Mouse (Mus musculus): ENCODE data around the gene Rad51b.

Gene Rad51b

DNA sequence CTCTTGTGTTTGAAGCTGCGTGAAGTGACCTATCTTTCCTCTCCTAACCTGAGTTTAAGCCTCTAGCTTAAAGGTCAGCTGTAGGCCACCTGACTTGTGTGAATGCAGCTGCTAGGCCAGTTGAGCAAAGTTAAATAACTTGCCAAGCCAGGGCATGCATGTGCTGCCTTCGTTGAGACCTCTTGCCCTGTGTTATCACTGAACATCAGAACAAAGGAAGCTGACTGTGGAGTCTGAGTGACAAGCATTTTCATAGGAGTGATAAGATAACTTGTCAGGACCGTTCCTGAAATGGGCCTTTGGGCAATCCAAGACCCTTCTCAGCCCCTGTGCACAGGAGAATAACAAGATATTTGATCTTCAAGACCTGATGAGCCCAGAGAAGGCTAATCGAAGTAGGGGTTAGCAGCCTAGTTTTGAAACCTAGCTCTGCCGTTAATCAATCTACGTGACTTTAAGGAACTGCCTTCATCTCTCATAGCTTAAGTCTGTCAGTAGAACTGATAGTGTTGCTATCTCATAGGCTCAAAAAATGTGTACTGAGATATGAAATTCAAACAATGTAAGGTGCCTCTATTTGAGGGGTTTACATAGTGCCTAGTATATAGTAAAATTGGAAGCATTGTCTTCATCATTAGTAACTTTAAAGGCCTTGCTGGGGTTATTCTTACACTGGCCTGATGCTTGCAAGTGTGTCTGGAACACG, 465.6 kb downstream of the Rad51b start:
- Histone ChIP-seq H3K27me3 (ENCODE audit: control insufficient read depth, insufficient read depth, low read length, poor library complexity, severe bottlenecking) (no peaks in the 10 kb centered on the region), H3K36me3 (ENCODE audit: control insufficient read depth, insufficient read depth, low read length, poor library complexity, severe bottlenecking) (no peaks in the 10 kb centered on the region)
- DNase-seq (ENCODE audit: low read depth, low spot score) = no peak

DNA sequence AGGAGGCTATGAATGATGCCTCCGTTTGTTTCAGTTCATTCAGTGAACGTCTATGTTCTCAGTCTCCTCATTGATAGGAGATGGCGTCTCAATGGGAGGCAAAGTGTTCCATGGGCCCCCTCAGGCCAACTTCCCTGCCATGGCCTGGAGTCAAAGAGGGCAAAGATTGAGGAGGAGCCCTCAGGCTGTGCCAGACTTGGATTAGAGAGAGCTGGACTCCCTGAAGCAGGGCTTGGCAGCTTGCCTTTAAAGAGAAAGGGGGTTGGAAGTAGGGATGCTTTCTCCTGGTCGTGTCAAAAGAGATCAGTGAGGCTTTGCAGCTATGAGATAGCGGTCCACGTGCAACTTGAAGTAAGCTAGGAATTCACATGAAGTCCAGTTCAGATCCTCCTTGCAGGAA, 469.0 kb downstream of the Rad51b start:
- H3K36me3 ChIP-seq (ENCODE audit: control insufficient read depth, insufficient read depth, low read length, poor library complexity, severe bottlenecking) = no peaks in the 10 kb centered on the region
- no peak for DNase-seq (ENCODE audit: low read depth, low spot score)
- no peaks in the 10 kb centered on the region; the same call in 1 of the 2 replicates for H3K27me3 ChIP-seq (ENCODE audit: control insufficient read depth, insufficient read depth, low read length, poor library complexity, severe bottlenecking)

DNA sequence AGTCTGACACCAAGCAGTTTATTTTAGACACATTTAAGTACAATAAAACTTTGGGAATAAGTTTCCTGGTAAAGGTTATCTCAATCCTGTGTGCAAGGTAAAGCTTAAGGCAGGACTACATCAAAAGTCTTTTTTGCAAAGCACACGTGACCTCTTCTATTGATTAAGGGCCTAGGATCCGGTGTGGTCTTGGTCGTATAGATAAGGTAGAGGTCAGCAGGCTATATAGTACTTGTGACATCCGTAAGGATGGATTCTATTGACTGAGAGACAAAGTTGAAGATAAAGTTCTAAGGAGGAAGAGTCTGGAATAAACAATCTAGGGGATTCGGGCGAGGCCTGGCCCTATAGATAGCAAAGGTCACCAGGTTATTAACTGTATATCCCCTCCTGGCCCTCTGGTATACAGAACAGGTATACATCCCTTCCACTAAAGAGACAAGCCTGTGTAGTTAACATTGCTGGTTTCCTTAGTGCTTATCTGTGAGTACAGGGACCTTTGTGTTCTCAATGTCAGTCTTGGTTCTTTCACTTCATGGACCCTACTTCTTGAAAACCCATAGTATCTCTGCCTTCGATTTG, 471.8 kb downstream of the Rad51b start:
- DNase-seq (ENCODE audit: low read depth, low spot score) = no peak
- Histone ChIP-seq H3K27me3 (ENCODE audit: control insufficient read depth, insufficient read depth, low read length, poor library complexity, severe bottlenecking) (no peaks in the 10 kb centered on the region; the same call in 1 of the 2 replicates), H3K36me3 (ENCODE audit: control insufficient read depth, insufficient read depth, low read length, poor library complexity, severe bottlenecking) (no peaks in the 10 kb centered on the region)

DNA sequence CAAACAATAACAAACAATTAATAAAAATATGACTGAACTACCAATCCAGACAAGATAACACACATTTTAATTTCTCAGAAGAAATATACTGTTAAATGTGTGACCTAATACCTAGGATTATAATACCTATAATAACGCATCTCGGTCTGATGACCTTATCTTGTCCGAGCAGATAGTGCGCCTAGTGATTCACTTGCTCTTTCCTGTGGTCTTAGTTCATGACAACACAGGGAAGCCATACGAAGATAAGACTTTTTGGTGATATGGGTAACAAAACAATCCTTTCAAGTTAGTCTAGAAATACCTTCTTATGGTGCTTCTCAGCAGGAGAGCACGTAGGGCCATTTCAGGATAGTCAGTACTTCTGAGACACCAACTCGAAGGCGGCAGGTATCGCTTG, 472.7 kb downstream of the Rad51b start:
- Histone ChIP-seq H3K36me3 (ENCODE audit: control insufficient read depth, insufficient read depth, low read length, poor library complexity, severe bottlenecking) (no peaks in the 10 kb centered on the region), H3K27me3 (ENCODE audit: control insufficient read depth, insufficient read depth, low read length, poor library complexity, severe bottlenecking) (no peaks in the 10 kb centered on the region; the same call in 1 of the 2 replicates)
- no peak for DNase-seq (ENCODE audit: low read depth, low spot score)

DNA sequence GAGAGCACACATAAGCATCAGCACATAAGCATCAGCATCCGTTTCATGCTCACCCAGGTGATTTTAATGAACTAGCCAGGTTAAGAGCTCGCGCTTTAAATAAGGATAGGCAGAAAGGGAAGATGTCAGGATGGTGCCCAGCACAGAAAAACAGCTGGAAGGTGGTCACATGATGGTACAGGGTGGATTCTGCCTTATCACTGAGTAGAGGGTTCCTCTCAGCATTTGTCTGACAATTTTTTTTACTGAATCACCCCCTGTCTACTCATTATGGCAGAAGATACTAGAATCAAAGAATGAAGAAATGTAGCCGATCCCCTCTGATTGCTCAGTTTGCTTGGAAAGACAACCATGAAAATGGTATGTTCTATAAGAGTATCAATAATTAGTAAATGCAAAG, 474.1 kb downstream of the Rad51b start:
- H3K27me3 ChIP-seq (ENCODE audit: control insufficient read depth, insufficient read depth, low read length, poor library complexity, severe bottlenecking) = no peaks in the 10 kb centered on the region; the same call in 1 of the 2 replicates
- no peak for DNase-seq (ENCODE audit: low read depth, low spot score)

DNA sequence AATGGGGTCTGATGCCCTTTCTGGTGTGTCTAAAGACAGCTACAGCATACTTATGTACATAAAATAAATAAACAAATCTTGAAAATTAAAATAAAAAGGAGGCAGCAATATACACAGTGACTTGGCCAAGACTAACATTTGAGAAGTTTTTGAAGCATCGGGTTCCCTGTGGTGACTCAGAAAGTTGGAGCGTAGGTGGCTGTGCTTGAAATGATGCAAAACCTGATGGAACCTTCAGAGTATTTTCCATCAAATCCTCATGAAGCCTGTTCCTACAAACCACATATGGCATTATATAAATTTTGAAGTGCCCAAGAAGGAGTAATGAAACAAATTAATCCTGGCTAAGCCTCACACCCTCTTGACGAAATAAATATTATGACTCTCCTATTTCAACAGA, 474.7 kb downstream of the Rad51b start:
- no peak for DNase-seq (ENCODE audit: low read depth, low spot score)
- Histone ChIP-seq H3K36me3 (ENCODE audit: control insufficient read depth, insufficient read depth, low read length, poor library complexity, severe bottlenecking) (no peaks in the 10 kb centered on the region), H3K27me3 (ENCODE audit: control insufficient read depth, insufficient read depth, low read length, poor library complexity, severe bottlenecking) (no peaks in the 10 kb centered on the region; the same call in 1 of the 2 replicates)

More for the DNA sequence above, 474.1 kb downstream of the Rad51b start:
- H3K36me3 ChIP-seq (ENCODE audit: control insufficient read depth, insufficient read depth, low read length, poor library complexity, severe bottlenecking) = no peaks in the 10 kb centered on the region

DNA sequence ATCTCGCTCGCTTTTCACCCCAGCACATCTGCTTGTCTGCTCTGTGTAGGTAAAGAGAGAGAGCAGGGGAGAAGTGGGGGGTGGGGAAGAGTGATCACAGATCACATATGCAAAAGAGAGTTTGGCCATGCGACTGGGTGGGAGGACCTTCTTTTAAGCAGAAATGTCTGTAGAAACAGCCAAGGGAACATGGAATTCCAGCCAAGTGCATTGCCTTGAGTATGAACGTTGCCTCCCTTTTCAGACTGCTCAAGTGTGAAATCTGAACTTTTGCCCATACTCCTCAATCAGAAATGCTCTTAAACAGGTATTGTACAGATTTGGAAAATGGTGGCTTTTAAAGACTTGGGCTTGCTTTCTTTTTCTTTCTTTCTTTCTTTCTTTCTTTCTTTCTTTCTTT, 476.2 kb downstream of the Rad51b start:
- no peaks in the 10 kb centered on the region; the same call in 1 of the 2 replicates for H3K27me3 ChIP-seq (ENCODE audit: control insufficient read depth, insufficient read depth, low read length, poor library complexity, severe bottlenecking)
- no peaks in the 10 kb centered on the region for H3K36me3 ChIP-seq (ENCODE audit: control insufficient read depth, insufficient read depth, low read length, poor library complexity, severe bottlenecking)
- DNase-seq (ENCODE audit: low read depth, low spot score) = no peak

DNA sequence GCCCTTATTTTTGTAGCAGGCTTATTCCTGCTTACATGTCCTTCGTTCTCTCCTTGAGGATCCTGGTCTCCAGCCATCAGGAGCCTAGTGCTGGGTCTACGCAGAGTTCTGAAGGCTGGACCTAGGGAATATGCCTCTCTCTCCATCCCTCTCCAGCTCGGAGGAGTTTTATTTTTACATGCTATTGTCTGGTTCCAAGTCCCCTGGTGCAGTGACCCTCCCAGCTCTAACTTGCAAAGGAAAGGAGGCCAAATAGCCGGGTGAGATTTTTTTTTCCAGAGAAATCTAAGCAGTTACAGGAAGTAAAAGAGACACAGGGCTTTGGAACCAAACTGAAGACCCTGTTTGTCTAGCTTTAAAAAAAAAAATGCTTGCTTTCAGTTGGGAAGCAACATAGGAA, 477.5 kb downstream of the Rad51b start:
- H3K27me3 ChIP-seq (ENCODE audit: control insufficient read depth, insufficient read depth, low read length, poor library complexity, severe bottlenecking) = no peaks in the 10 kb centered on the region; the same call in 1 of the 2 replicates
- no peaks in the 10 kb centered on the region for H3K36me3 ChIP-seq (ENCODE audit: control insufficient read depth, insufficient read depth, low read length, poor library complexity, severe bottlenecking)
- DNase-seq (ENCODE audit: low read depth, low spot score) = no peak

DNA sequence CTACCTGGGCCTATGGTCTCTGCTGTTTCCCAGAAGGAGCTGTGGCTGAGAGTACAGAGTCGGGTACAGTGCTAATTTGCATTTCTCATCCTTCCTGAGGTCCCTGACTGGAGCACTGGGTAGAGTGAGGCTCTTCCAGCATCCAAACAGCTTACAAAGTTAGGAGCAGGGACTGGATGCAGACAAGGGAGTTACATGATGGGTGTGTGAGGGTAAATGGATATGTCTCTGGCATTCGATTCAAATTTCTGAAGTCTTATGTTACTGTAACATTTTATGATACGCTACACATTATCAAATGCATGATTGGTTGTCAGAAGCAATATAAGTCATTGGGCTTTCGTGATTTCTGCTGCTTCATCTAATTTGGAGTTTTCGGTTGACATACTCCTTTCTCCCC, 479.7 kb downstream of the Rad51b start:
- no peaks in the 10 kb centered on the region for H3K27me3 ChIP-seq (ENCODE audit: control insufficient read depth, insufficient read depth, low read length, poor library complexity, severe bottlenecking)
- no peaks in the 10 kb centered on the region for H3K36me3 ChIP-seq (ENCODE audit: control insufficient read depth, insufficient read depth, low read length, poor library complexity, severe bottlenecking)
- DNase-seq (ENCODE audit: low read depth, low spot score) = no peak

DNA sequence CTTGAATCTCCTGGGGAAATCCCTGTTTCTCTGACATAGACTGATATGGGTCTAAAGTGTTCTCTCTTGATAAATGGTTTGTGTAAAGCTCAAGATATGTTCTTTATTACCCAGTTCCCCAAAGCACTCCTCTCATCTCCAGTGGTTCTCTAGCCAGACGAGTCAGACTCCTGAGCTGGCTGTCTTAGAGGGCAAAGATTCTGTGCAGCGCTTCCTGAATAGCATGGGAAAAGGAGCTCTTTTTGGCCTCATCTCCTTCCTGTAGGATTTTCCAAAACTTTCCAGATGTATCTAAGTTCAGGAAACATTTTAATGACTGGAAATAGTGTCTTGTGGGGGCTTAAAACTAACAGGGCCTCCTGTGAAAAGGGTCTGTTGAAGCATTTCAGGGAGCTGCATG, 483.7 kb downstream of the Rad51b start:
- H3K36me3 ChIP-seq (ENCODE audit: control insufficient read depth, insufficient read depth, low read length, poor library complexity, severe bottlenecking) = no peaks in the 10 kb centered on the region
- DNase-seq (ENCODE audit: low read depth, low spot score) = no peak
- H3K27me3 ChIP-seq (ENCODE audit: control insufficient read depth, insufficient read depth, low read length, poor library complexity, severe bottlenecking) = no peaks in the 10 kb centered on the region

DNA sequence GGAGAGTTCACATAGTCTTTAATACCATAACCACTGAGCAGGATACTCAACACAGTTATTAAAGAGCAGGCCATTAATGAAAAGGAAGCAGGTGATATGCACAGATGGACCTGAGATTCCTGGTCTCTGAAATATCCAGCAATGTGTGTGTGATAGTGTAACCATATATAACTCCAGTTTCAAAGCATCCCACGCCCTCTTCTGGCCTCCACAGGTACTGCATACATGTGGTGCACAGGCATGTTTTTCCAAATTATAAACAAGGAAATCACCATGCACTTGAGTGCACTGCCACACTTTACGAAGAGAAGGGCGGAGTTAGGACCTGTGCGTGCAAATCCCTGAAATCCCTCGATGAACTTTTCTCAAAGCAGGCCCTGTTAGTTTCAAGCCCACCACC, 484.7 kb downstream of the Rad51b start:
- Histone ChIP-seq H3K36me3 (ENCODE audit: control insufficient read depth, insufficient read depth, low read length, poor library complexity, severe bottlenecking) (no peaks in the 10 kb centered on the region), H3K27me3 (ENCODE audit: control insufficient read depth, insufficient read depth, low read length, poor library complexity, severe bottlenecking) (no peaks in the 10 kb centered on the region)
- DNase-seq (ENCODE audit: low read depth, low spot score) = no peak

DNA sequence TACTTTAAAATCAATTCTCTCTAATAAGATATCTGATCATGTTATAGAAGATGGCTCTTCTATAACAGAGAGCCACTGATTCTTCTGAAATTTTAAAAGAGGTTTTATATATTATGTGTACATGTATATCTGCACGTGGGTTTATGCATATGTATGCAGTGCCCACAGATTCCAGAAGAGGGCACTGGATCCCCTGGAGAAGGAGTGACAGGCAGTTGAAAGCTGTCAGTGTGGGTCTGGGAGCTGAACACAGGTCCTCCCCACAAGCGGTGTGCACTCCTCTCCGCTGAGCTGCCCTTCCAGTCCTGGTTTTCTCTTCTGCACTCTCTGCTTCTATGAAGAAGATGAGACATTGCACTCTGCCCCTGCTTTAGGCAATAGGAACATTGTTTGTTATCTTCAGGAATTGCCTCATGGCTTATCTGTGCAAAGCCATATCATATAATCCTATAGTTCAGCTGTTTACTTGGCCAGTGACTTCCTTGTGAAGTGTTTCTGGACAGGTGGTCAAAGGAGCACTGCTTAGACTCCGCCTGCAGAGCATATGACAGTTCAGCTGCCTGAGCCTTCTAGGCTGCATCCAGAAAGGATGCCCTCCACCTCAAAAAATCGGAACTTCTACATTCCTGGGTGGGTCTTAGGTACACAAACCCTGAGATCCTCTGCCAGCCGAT, 485.5 kb downstream of the Rad51b start:
- no peaks in the 10 kb centered on the region for H3K27me3 ChIP-seq (ENCODE audit: control insufficient read depth, insufficient read depth, low read length, poor library complexity, severe bottlenecking)
- no peak for DNase-seq (ENCODE audit: low read depth, low spot score)

DNA sequence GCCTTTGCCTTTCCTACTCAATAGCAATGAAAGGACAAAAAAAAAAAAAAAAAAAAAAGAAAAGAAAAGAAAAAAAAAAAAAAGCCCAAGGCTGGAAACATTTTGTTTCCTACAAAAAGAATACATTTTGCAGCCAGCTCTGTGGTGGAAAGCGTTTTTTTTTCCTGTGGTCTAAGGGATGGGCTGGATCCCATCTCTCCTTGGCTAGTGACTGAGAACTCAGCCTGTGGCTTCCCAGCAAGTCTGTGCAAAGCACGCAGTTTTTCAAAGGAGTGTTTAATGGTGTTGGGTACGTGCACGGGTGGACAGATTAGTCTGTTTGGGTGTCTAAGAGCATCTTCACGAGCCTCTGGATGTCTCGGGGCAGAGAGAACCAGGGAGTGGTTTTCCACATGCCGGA, 487.1 kb downstream of the Rad51b start:
- H3K27me3 ChIP-seq (ENCODE audit: control insufficient read depth, insufficient read depth, low read length, poor library complexity, severe bottlenecking) = no peaks in the 10 kb centered on the region
- H3K36me3 ChIP-seq (ENCODE audit: control insufficient read depth, insufficient read depth, low read length, poor library complexity, severe bottlenecking) = no peaks in the 10 kb centered on the region
- no peak for DNase-seq (ENCODE audit: low read depth, low spot score)

More for the DNA sequence above, 485.5 kb downstream of the Rad51b start:
- H3K36me3 ChIP-seq (ENCODE audit: control insufficient read depth, insufficient read depth, low read length, poor library complexity, severe bottlenecking) = no peaks in the 10 kb centered on the region

DNA sequence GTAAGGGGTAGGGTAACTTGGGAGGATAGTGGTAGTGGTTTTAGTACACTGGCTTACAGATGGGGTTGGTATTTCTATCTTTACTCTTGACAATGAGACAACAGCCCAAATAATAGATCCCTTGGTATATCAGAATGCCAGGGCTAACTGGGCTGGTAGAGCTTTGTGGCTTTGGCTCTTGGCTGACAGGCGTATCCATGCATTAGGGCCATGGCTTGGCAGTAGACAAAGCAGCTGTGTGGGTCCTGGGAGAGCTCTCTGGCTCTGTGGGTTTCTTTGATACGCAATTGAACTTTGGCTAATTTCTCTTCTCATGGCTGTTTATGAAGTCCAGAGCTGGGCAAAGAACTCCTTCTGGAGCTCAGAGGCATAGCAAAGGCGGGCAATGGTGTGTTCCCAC, 488.6 kb downstream of the Rad51b start:
- Histone ChIP-seq H3K27me3 (ENCODE audit: control insufficient read depth, insufficient read depth, low read length, poor library complexity, severe bottlenecking) (no peaks in the 10 kb centered on the region), H3K36me3 (ENCODE audit: control insufficient read depth, insufficient read depth, low read length, poor library complexity, severe bottlenecking) (no peaks in the 10 kb centered on the region)
- DNase-seq (ENCODE audit: low read depth, low spot score) = no peak

DNA sequence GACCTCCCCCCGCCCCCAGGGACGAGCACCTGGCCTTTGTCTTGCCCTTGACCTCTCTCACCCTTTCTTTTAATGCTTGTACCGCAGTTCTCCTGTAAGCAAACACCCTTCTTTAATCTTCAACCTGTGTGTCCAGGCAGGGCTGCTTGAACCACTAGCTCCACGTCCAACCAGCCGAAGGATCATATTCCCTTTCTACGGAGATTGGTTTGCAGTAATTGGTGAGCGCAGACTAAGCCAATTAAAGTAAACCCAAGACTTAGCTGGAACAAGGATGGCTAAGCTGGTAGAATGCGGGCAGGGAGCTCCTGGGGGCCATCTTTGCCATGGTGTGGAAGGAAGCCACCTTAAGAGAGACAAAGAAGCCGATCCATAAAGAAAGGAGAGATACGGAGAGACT, 490.5 kb downstream of the Rad51b start:
- no peak for DNase-seq (ENCODE audit: low read depth, low spot score)
- no peaks in the 10 kb centered on the region for H3K36me3 ChIP-seq (ENCODE audit: control insufficient read depth, insufficient read depth, low read length, poor library complexity, severe bottlenecking)
- H3K27me3 ChIP-seq (ENCODE audit: control insufficient read depth, insufficient read depth, low read length, poor library complexity, severe bottlenecking) = no peaks in the 10 kb centered on the region
